31 mouse cellular contexts compared by ENCODE assay signal in genomic region chr1:93564781-93565180, GRCm38 (mm10).
"Had no signal": no experiment of that assay in that cellular context is flagged by ENCODE, and none has a peak within 500 bp of the region (broad histone marks: within the 10 kb centered on the region; RNA-seq: fewer than 3 reads in every experiment).

No protein-coding gene starts in this region.

- H3K4me1 ChIP-seq: heart, embryonic 10.5 days; heart, embryonic 12.5 days; heart, embryonic 13.5 days; heart, embryonic 15.5 days; hindbrain, embryonic 10.5 days; hindbrain, embryonic 12.5 days; hindbrain, embryonic 13.5 days; hindbrain, embryonic 15.5 days; intestine, embryonic 15.5 days; kidney, embryonic 15.5 days had no signal

- H3K9me3 ChIP-seq: heart, embryonic 10.5 days; heart, embryonic 12.5 days; heart, embryonic 13.5 days; heart, embryonic 15.5 days; hindbrain, embryonic 10.5 days; hindbrain, embryonic 12.5 days; hindbrain, embryonic 13.5 days; hindbrain, embryonic 15.5 days; intestine, embryonic 15.5 days; kidney, embryonic 15.5 days had no signal

- H3K27me3 ChIP-seq: heart, embryonic 12.5 days; heart, embryonic 13.5 days; heart, embryonic 15.5 days; hindbrain, embryonic 12.5 days; hindbrain, embryonic 13.5 days; hindbrain, embryonic 15.5 days; intestine, embryonic 15.5 days; kidney, embryonic 15.5 days had no signal

- H3K9ac ChIP-seq: heart, embryonic 12.5 days; heart, embryonic 13.5 days; heart, embryonic 15.5 days; hindbrain, embryonic 12.5 days; hindbrain, embryonic 13.5 days; hindbrain, embryonic 14.5 days; hindbrain, embryonic 15.5 days; intestine, embryonic 15.5 days; kidney, embryonic 15.5 days had no signal

- H3K36me3 ChIP-seq: heart, embryonic 15.5 days; hindbrain, embryonic 10.5 days; hindbrain, embryonic 12.5 days; hindbrain, embryonic 15.5 days; intestine, embryonic 15.5 days; kidney, embryonic 15.5 days had no signal

- H3K4me3 ChIP-seq: heart, embryonic 10.5 days; heart, embryonic 12.5 days; heart, embryonic 13.5 days; heart, embryonic 15.5 days; hindbrain, embryonic 10.5 days; hindbrain, embryonic 12.5 days; hindbrain, embryonic 13.5 days; hindbrain, embryonic 15.5 days; intestine, embryonic 15.5 days; kidney, embryonic 15.5 days; layer of hippocampus, adult 2 months; left cerebral cortex, adult 2 months had no signal

- H3K27ac ChIP-seq: heart, embryonic 10.5 days; heart, embryonic 13.5 days; heart, embryonic 15.5 days; hindbrain, embryonic 10.5 days; hindbrain, embryonic 12.5 days; hindbrain, embryonic 13.5 days; hindbrain, embryonic 14.5 days; hindbrain, embryonic 15.5 days; hindbrain, postnatal 0 days; intestine, embryonic 15.5 days; kidney, embryonic 15.5 days; kidney, postnatal 0 days; layer of hippocampus, adult 2 months; left cerebral cortex, adult 2 months had no signal

- DNase-seq: heart, postnatal 10 days; heart, postnatal 14 days; heart, postnatal 36 days; heart, postnatal 4 days; kidney, adult 11 months; kidney, adult 18-20 months; kidney, adult 2 months; kidney, adult 8-10 months; kidney, adult 9 months; kidney, postnatal 10 days; kidney, postnatal 14 days; kidney, postnatal 25 days; kidney, postnatal 36 days; kidney, postnatal 4 days; layer of hippocampus, adult 9-11 months; layer of hippocampus, postnatal 36 days had no signal
